Mouse (Mus musculus) neural tube, embryonic 11.5 days (tissue): ENCODE data around the gene Kctd11. TPM values are rescaled to one million over a fixed set of nuclear protein-coding genes. Genes with fewer than 3 reads are reported as not detected.

Source experiments
- ATAC-seq: fragments of 200-750 bp; cut with Nextera tagmentation; 2 replicates; pipeline ENCODE4 v1.8.0; 2017; ENCODE audit warnings: moderate number of reproducible peaks, mild to moderate bottlenecking, moderate TSS enrichment, moderate library complexity; ENCODE audit not compliant: insufficient read depth, low FRiP score, low TSS enrichment
- DNase-seq: peaks from one replicate; pipeline ENCODE4 v3.0.0-alpha.2; 2015; ENCODE audit warnings: low spot score
- H3K27ac ChIP-seq: fragments of 300-500 bp; sonication (generic); 2 replicates; pipeline ENCODE4 v1.5.1; 2014; ENCODE audit warnings: low read depth, mild to moderate bottlenecking, low read length
- H3K27me3 ChIP-seq: fragments of 300-500 bp; sonication (generic); 2 replicates; pipeline ENCODE4 v1.6.1; 2014; ENCODE audit warnings: mild to moderate bottlenecking, low read length, mixed read lengths; ENCODE audit not compliant: control insufficient read depth, insufficient read depth
- H3K36me3 ChIP-seq: fragments of 300-500 bp; sonication (generic); 2 replicates; pipeline ENCODE4 v1.6.1; 2014; ENCODE audit warnings: mild to moderate bottlenecking, low read length, moderate library complexity, mixed read lengths; ENCODE audit not compliant: control insufficient read depth, insufficient read depth
- H3K4me1 ChIP-seq: fragments of 300-500 bp; sonication (generic); 2 replicates; pipeline ENCODE4 v1.6.1; 2014; ENCODE audit warnings: low read length, mixed read lengths; ENCODE audit not compliant: control insufficient read depth, insufficient read depth
- H3K4me2 ChIP-seq: fragments of 300-500 bp; sonication (generic); 2 replicates; pipeline ENCODE4 v1.6.1; 2014; ENCODE audit warnings: low read depth, mild to moderate bottlenecking, moderate library complexity
- H3K4me3 ChIP-seq: fragments of 300-500 bp; sonication (generic); 2 replicates; pipeline ENCODE4 v1.5.1; 2014; ENCODE audit warnings: low read depth, low read length
- H3K9ac ChIP-seq: fragments of 300-500 bp; sonication (generic); 2 replicates; pipeline ENCODE4 v1.6.1; 2014; ENCODE audit warnings: mild to moderate bottlenecking, low read length
- H3K9me3 ChIP-seq: fragments of 300-500 bp; sonication (generic); 2 replicates; pipeline ENCODE4 v1.6.1; 2016; ENCODE audit warnings: low read length; ENCODE audit not compliant: control insufficient read depth
- WGBS: fragments of 180-500 bp; shearing (Covaris S2); extraction: QIAGEN DNeasy Blood & Tissue Kit; methylation state at CpG from one replicate; pipeline ENCODE4 v1.1.7; 2014; 5-methylcytosine and 5-hydroxymethylcytosine counted together
- polyA plus RNA-seq: library from polyadenylated mRNA; unstranded; fragments of >200 nt; fragmentation: Nextera tagmentation; extraction: Ambion mirVana; gene quantifications from 2 replicates; pipeline ENCODE4 v1.2.1, GENCODE M21; 2014

Kctd11 gene
- polyA plus RNA-seq, 1 experiment from 2014 or later = 3.1 TPM

- under 1% methylated on average over 34 of the region's 34 CpGs for WGBS
- Histone ChIP-seq H3K36me3 (peaks cover 2% of the 10 kb centered on the region; the same call in 1 of the 2 replicates), H3K9me3 (no peaks in the 10 kb centered on the region), H3K27me3 (peaks cover 5% of the 10 kb centered on the region; the same call in 1 of the 2 replicates), H3K27ac (peak within 1 kb of the TSS; percentile 80), H3K9ac (peak within 1 kb of the TSS; percentile 79), H3K4me2 (peak within 1 kb of the TSS; percentile 95), H3K4me3 (peak within 1 kb of the TSS; percentile 72), H3K4me1 (peaks cover 26% of the 10 kb centered on the region)
- peak; percentile 97 for DNase-seq
- peak; percentile 87 for ATAC-seq
These were observed 43.1 kb downstream of the Kctd11 start, which contains the start of gene Tmem256 for GRCm38 (mm10) chr11:69837952-69838713. Gene Tmem256 (plus strand): TSS chr11:69838514.

GRCm38 (mm10) chr11:69837604-69837951 is 43.6 kb downstream of the Kctd11 start, which contains the start of gene Nlgn2:
Gene Nlgn2 (minus strand): TSS chr11:69837784.
- Histone ChIP-seq H3K9ac (peak within 1 kb of the TSS; percentile 79), H3K36me3 (peaks cover 2% of the 10 kb centered on the region; the same call in 1 of the 2 replicates), H3K4me3 (peak within 1 kb of the TSS; percentile 72), H3K4me2 (peak within 1 kb of the TSS; percentile 95), H3K27ac (peak within 1 kb of the TSS; percentile 80), H3K27me3 (peaks cover 5% of the 10 kb centered on the region; the same call in 1 of the 2 replicates), H3K4me1 (peaks cover 26% of the 10 kb centered on the region), H3K9me3 (no peaks in the 10 kb centered on the region)
- WGBS = 0% methylated on average over 18 of the region's 32 CpGs
- ATAC-seq = no peak
- no peak for DNase-seq

- WGBS = under 1% methylated on average over 43 of the region's 52 CpGs
- DNase-seq (peak; percentile 59), ATAC-seq (peak; percentile 14; the same call in 1 of the 2 replicates)
- peak overlapping the region; percentile 95 for H3K4me2 ChIP-seq
- H3K9me3 ChIP-seq = no peaks in the 10 kb centered on the region
- H3K4me3 ChIP-seq = peak overlapping the region; percentile 72
- H3K27ac ChIP-seq = peak overlapping the region; percentile 80
- peak overlapping the region; percentile 79 for H3K9ac ChIP-seq
- peaks cover 26% of the 10 kb centered on the region for H3K4me1 ChIP-seq
- H3K27me3 ChIP-seq = peaks cover 5% of the 10 kb centered on the region; the same call in 1 of the 2 replicates
- H3K36me3 ChIP-seq = peaks cover 2% of the 10 kb centered on the region; the same call in 1 of the 2 replicates
These were observed 44.3 kb downstream of the Kctd11 start for GRCm38 (mm10) chr11:69836703-69837576.

GRCm38 (mm10) chr11:69835966-69836335 is 45.3 kb downstream of the Kctd11 start:
- Histone ChIP-seq H3K9ac (peak overlapping the region; percentile 79), H3K9me3 (no peaks in the 10 kb centered on the region), H3K27ac (peak overlapping the region; percentile 47; the same call in 1 of the 2 replicates), H3K27me3 (peaks cover 5% of the 10 kb centered on the region; the same call in 1 of the 2 replicates), H3K4me3 (peak overlapping the region; percentile 72), H3K4me2 (peak overlapping the region; percentile 95), H3K4me1 (peaks cover 26% of the 10 kb centered on the region), H3K36me3 (peaks cover 2% of the 10 kb centered on the region; the same call in 1 of the 2 replicates)
- DNase-seq = no peak
- 2% methylated on average over 4 of the region's 4 CpGs for WGBS
- no peak for ATAC-seq

GRCm38 (mm10) chr11:69835326-69835965 is 45.8 kb downstream of the Kctd11 start:
- Histone ChIP-seq H3K4me1 (peaks cover 26% of the 10 kb centered on the region), H3K27ac (no peak overlapping the region)

GRCm38 (mm10) chr11:69834001-69834549 is 47.1 kb downstream of the Kctd11 start:
- H3K4me3 ChIP-seq = peak overlapping the region; percentile 72
- WGBS = 8% methylated on average over 34 of the region's 48 CpGs
- no peaks in the 10 kb centered on the region for H3K9me3 ChIP-seq
- H3K27me3 ChIP-seq = peaks cover 5% of the 10 kb centered on the region; the same call in 1 of the 2 replicates
- H3K36me3 ChIP-seq = peaks cover 2% of the 10 kb centered on the region; the same call in 1 of the 2 replicates
- H3K9ac ChIP-seq = peak overlapping the region; percentile 76
- peak; percentile 51 for DNase-seq
- peak overlapping the region; percentile 95 for H3K4me2 ChIP-seq
- ATAC-seq = no peak
- H3K27ac ChIP-seq = no peak overlapping the region
- peaks cover 26% of the 10 kb centered on the region for H3K4me1 ChIP-seq

More at GRCm38 (mm10) chr11:69835326-69835965, 45.8 kb downstream of the Kctd11 start:
- H3K27me3 ChIP-seq = peaks cover 5% of the 10 kb centered on the region; the same call in 1 of the 2 replicates
- H3K9me3 ChIP-seq = no peaks in the 10 kb centered on the region
- H3K9ac ChIP-seq = peak overlapping the region; percentile 2; the same call in 1 of the 2 replicates
- peak overlapping the region; percentile 72 for H3K4me3 ChIP-seq
- H3K36me3 ChIP-seq = peaks cover 2% of the 10 kb centered on the region; the same call in 1 of the 2 replicates
- WGBS = 2% methylated on average over 9 of the region's 9 CpGs
- no peak for ATAC-seq
- H3K4me2 ChIP-seq = peak overlapping the region; percentile 95
- peak; percentile 77 for DNase-seq

- peaks cover 5% of the 10 kb centered on the region; the same call in 1 of the 2 replicates for H3K27me3 ChIP-seq
- H3K36me3 ChIP-seq = peaks cover 4% of the 10 kb centered on the region; the same call in 1 of the 2 replicates
- H3K4me3 ChIP-seq = peak overlapping the region; percentile 72; the same call in 1 of the 2 replicates
- peak overlapping the region; percentile 95 for H3K4me2 ChIP-seq
- peaks cover 26% of the 10 kb centered on the region for H3K4me1 ChIP-seq
- no peaks in the 10 kb centered on the region for H3K9me3 ChIP-seq
- 58% methylated on average over 8 of the region's 8 CpGs for WGBS
- peak overlapping the region; percentile 76 for H3K9ac ChIP-seq
- no peak overlapping the region for H3K27ac ChIP-seq
- DNase-seq (no peak), ATAC-seq (no peak)
These were observed 47.7 kb downstream of the Kctd11 start for GRCm38 (mm10) chr11:69833554-69833953.
